Mouse (Mus musculus): Measurements from ENCODE around the gene Uxs1. TPM values are rescaled to one million over a fixed set of nuclear protein-coding genes. Genes with fewer than 3 reads are reported as not detected.

The Uxs1 gene
- polyA plus RNA-seq (2015; fragmentation: Nextera tagmentation; extraction: Ambion mirVana), result 24.6 and 28.8 TPM in 2 replicates

DNA sequence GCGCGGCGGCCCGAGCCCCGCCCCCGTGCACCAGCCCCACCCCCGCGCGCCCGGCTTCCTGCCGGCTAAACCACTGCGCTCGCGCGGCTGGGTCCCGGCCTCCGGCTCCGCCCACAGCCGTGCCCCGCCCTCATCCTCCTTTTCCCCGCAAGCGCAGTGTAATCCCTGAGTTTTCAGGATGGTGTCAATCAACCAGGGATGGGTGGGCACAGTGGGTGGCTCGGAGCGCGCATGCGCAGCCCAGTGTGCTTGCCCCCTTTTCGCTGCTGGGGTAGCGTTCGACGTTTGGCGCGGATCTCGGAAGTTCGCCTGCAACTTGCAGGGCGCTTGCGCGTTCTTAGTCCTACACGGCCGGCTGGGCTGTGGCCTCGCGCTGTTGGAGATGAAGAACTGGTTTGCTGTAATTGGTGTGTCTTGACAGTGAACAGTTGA lies at the start of gene Uxs1:
Gene Uxs1, minus strand, starts transcription at position 38 of the 432 bp plus-strand sequence.
- Histone ChIP-seq H3K4me3 (replicated peaks) (peak within 1 kb of the TSS; percentile 89), H3K27ac (replicated peaks) (peak within 1 kb of the TSS; percentile 84), H3K9me3 (replicated peaks) (no peaks in the 10 kb centered on the region), H3K4me2 (replicated peaks) (peak within 1 kb of the TSS; percentile 87), H3K36me3 (no peaks in the 10 kb centered on the region), H3K9ac (peak within 1 kb of the TSS; percentile 66), H3K4me1 (peaks cover 15% of the 10 kb centered on the region), H3K27me3 (no peaks in the 10 kb centered on the region)
- ATAC-seq (ENCODE audit: insufficient number of reproducible peaks, low FRiP score, low TSS enrichment, low read depth), result peak; percentile 99
- WGBS, result 1% methylated on average over 41 of the region's 41 CpGs

DNA sequence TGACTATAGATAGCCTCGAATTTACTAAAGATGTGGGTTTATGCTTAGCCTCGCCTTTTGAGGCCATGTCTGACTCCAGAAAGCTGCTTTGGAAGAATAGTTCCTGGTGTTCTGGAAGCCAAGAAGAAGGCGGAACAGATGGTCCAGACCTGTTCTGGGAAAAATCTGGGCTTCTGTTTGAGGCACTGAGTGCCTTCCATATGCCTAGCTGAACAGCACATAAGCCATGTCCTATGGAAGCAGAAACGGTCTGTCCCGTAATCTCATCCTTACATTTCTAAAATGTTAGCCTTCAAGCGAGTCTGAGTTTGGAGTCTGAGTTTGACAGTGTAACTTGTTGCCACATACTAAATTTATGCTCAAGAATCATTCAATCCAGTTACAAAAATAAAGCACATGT lies 49.6 kb upstream of the Uxs1 start:
- Histone ChIP-seq H3K9me3 (replicated peaks) (no peaks in the 10 kb centered on the region), H3K4me2 (replicated peaks) (no peak overlapping the region), H3K9ac (no peak overlapping the region), H3K27me3 (no peaks in the 10 kb centered on the region), H3K4me3 (replicated peaks) (no peak overlapping the region), H3K27ac (replicated peaks) (no peak overlapping the region), H3K4me1 (no peaks in the 10 kb centered on the region), H3K36me3 (no peaks in the 10 kb centered on the region)
- 71% methylated on average over 6 of the region's 6 CpGs for WGBS
- no peak for ATAC-seq (ENCODE audit: insufficient number of reproducible peaks, low FRiP score, low TSS enrichment, low read depth)

DNA sequence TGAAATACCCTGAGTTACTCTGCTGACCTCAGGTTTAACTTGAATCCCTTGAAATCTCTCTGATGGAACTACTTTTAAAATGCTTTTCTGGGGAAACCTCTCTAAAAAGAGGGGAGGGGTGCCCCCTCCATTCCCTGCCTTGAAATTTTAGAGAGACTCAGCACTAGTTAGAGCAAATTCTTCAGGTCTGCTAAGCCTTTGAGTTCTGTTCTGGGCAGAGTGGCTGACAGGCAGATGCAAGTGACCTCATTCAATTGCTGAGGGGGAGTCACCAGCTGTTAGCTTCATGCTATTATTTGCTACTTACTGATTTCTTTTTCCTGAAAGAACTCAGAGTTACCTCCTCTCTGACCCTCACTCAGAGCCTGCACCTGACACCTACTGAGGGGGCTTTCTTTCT lies 43.5 kb upstream of the Uxs1 start:
- no peaks in the 10 kb centered on the region for H3K4me1 ChIP-seq
- no peak overlapping the region for H3K9ac ChIP-seq
- no peaks in the 10 kb centered on the region for H3K9me3 ChIP-seq (replicated peaks)
- H3K27me3 ChIP-seq, result no peaks in the 10 kb centered on the region
- H3K36me3 ChIP-seq, result no peaks in the 10 kb centered on the region
- H3K4me2 ChIP-seq (replicated peaks), result no peak overlapping the region
- H3K27ac ChIP-seq (replicated peaks), result no peak overlapping the region
- ATAC-seq (ENCODE audit: insufficient number of reproducible peaks, low FRiP score, low TSS enrichment, low read depth), result no peak
- H3K4me3 ChIP-seq (replicated peaks), result no peak overlapping the region

DNA sequence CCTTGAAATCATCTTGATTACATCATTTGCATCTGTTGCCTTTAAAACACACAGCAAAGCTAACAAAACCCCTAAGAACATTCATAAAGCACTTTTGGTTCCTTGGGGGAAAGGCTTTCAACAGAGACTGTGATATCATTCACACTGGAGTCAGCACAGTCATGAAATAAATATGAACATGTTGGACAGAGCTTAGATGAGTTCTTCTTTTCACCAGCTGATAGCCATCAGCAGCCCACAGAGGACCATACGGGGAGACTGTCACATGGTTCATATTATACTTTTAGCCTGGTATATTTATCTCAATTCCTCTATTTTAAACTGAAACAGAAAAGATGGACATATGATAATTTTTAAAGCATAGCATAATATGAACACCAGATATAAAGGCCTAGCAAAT lies 40.9 kb upstream of the Uxs1 start:
- Histone ChIP-seq H3K27ac (replicated peaks) (no peak overlapping the region), H3K4me3 (replicated peaks) (no peak overlapping the region), H3K4me2 (replicated peaks) (no peak overlapping the region), H3K36me3 (no peaks in the 10 kb centered on the region), H3K27me3 (no peaks in the 10 kb centered on the region), H3K9ac (no peak overlapping the region), H3K9me3 (replicated peaks) (no peaks in the 10 kb centered on the region), H3K4me1 (no peaks in the 10 kb centered on the region)
- ATAC-seq (ENCODE audit: insufficient number of reproducible peaks, low FRiP score, low TSS enrichment, low read depth), result no peak
- 44% methylated on average over 1 of the region's 1 CpGs for WGBS

DNA sequence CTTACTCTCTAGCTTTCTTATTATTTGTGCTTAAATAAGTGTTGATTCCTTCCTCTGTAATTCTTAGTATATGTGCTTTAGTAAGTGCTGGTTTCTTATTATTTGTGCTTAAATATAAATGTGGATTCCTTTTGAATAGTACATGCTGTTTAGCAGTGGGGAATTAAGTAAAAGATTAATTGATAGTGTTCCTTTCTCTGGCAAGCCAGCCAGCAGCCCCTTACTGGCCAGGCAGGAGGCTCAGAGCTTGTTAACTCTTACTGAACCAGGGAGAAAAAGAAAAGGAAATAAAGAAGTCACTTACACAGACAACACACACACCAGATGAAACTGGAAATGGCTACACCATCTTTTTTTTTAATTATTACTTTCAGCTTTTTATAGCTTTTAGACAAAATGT lies 37.2 kb upstream of the Uxs1 start:
- Histone ChIP-seq H3K9ac (no peak overlapping the region), H3K27me3 (no peaks in the 10 kb centered on the region), H3K9me3 (replicated peaks) (no peaks in the 10 kb centered on the region), H3K27ac (replicated peaks) (no peak overlapping the region), H3K4me1 (no peaks in the 10 kb centered on the region), H3K4me2 (replicated peaks) (no peak overlapping the region), H3K4me3 (replicated peaks) (no peak overlapping the region), H3K36me3 (no peaks in the 10 kb centered on the region)
- ATAC-seq (ENCODE audit: insufficient number of reproducible peaks, low FRiP score, low TSS enrichment, low read depth), result no peak

DNA sequence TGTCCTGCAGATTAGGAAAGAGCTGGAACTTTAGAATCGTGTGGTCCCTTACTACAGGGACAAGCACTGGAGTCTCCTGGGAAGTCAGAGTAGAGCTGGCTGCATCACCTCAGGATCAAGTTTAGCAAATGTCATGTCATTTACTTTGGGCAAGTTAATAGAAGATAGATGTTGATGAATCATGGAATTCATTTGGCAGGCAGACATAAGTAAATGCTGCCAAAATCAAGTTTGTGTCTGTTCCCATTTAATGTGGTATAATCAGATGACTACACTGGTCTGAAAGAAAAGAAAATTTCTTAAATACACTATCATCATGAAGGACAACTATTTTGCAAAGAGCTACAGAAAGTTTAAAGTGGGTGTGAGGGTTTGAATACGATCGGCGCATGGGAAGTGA lies 35.0 kb upstream of the Uxs1 start:
- WGBS, result 82% methylated on average over 4 of the region's 4 CpGs
- H3K27me3 ChIP-seq, result no peaks in the 10 kb centered on the region
- H3K9me3 ChIP-seq (replicated peaks), result no peaks in the 10 kb centered on the region
- no peak overlapping the region for H3K9ac ChIP-seq
- H3K27ac ChIP-seq (replicated peaks), result no peak overlapping the region
- no peak overlapping the region for H3K4me2 ChIP-seq (replicated peaks)
- no peaks in the 10 kb centered on the region for H3K4me1 ChIP-seq
- no peaks in the 10 kb centered on the region for H3K36me3 ChIP-seq
- ATAC-seq (ENCODE audit: insufficient number of reproducible peaks, low FRiP score, low TSS enrichment, low read depth), result no peak
- H3K4me3 ChIP-seq (replicated peaks), result no peak overlapping the region

DNA sequence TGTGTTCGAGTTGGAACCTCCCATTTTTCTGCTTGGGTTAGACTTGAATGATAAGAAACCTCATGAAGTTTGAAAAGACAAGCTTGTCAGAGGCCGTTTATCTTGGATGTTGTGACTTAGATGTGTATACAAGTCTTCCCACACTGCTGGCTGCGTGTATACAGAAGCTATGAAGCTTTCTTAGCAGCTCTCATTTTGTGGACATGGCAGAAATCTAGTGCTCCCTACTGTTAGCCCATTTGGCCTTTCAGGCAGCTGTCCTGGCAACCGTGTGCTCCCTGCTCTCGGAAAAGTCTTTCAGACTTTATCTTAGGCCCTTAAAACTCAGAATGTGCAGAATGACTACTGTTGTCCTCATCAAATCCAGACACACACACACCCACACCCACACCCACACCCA lies 31.4 kb upstream of the Uxs1 start:
- no peaks in the 10 kb centered on the region for H3K9me3 ChIP-seq (replicated peaks)
- no peak for ATAC-seq (ENCODE audit: insufficient number of reproducible peaks, low FRiP score, low TSS enrichment, low read depth)
- H3K9ac ChIP-seq, result no peak overlapping the region
- no peak overlapping the region for H3K4me3 ChIP-seq (replicated peaks)
- H3K4me1 ChIP-seq, result no peaks in the 10 kb centered on the region
- WGBS, result 72% methylated on average over 5 of the region's 5 CpGs
- H3K36me3 ChIP-seq, result no peaks in the 10 kb centered on the region
- no peaks in the 10 kb centered on the region for H3K27me3 ChIP-seq
- no peak overlapping the region for H3K4me2 ChIP-seq (replicated peaks)
- H3K27ac ChIP-seq (replicated peaks), result no peak overlapping the region

DNA sequence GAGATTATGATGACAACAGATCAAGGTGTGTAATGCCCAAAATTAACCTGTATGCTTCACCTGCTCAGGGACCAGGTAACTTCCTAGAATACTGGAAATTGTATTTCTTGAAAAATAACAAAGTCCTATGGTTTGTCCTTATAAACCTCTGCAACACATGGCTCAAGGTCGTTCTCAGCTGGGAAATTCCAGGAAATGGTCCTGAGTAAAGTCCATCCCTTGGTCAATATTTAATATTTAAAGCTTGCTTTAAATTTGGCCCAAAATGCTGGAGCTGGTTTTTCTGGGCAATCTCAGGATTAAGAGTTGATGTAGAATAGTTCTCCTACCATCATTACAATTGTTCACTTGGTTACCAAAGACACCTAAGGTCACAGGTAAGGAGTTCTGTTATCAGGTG lies 30.1 kb upstream of the Uxs1 start:
- H3K4me2 ChIP-seq (replicated peaks), result no peak overlapping the region
- 85% methylated on average over 1 of the region's 1 CpGs for WGBS
- H3K27me3 ChIP-seq, result no peaks in the 10 kb centered on the region
- no peaks in the 10 kb centered on the region for H3K9me3 ChIP-seq (replicated peaks)
- no peak overlapping the region for H3K9ac ChIP-seq
- no peaks in the 10 kb centered on the region for H3K36me3 ChIP-seq
- no peak overlapping the region for H3K4me3 ChIP-seq (replicated peaks)
- no peak overlapping the region for H3K27ac ChIP-seq (replicated peaks)
- ATAC-seq (ENCODE audit: insufficient number of reproducible peaks, low FRiP score, low TSS enrichment, low read depth), result no peak
- no peaks in the 10 kb centered on the region for H3K4me1 ChIP-seq

DNA sequence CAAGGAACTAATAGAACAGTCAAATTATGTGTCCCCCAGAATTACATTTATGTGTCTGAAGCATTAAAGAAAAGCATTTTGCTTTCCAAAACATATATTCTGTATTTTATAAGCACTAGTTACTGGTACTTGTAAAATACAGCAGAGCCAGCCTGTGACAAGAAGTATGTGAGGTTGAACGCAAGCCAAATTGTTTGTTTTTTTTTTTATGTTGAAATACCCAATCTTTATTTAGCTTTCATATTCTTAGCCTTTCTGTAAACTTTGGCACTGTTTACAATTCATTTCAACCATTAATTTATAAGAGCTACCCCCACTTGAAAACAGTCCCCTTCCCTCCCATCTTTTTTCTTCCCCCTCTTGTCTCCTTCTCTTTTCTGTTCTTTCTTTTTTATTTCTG lies 28.0 kb upstream of the Uxs1 start:
- no peak overlapping the region for H3K9ac ChIP-seq
- H3K4me2 ChIP-seq (replicated peaks), result no peak overlapping the region
- ATAC-seq (ENCODE audit: insufficient number of reproducible peaks, low FRiP score, low TSS enrichment, low read depth), result no peak
- no peaks in the 10 kb centered on the region for H3K4me1 ChIP-seq
- WGBS, result 78% methylated on average over 1 of the region's 1 CpGs
- H3K27ac ChIP-seq (replicated peaks), result no peak overlapping the region
- no peaks in the 10 kb centered on the region for H3K9me3 ChIP-seq (replicated peaks)
- no peaks in the 10 kb centered on the region for H3K27me3 ChIP-seq
- H3K4me3 ChIP-seq (replicated peaks), result no peak overlapping the region
- no peaks in the 10 kb centered on the region for H3K36me3 ChIP-seq

DNA sequence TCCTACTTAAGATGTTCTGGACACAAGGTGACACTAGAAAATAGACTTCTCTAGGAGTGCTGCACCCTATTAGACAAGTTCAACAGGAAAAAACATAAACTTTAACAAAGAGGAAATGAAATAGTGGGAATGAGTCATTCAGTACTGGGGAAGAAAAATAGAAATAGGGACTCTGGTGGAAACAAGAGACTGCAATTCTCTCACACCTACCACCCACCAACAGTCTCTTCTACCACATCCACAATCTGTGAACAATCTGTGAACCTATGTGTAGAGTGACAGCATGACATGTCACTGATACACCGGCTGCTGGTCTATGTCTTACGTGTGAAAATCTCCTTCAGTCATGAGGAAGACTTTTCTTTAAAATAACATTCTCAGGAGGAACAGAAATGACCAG lies 15.8 kb upstream of the Uxs1 start:
- no peak overlapping the region for H3K4me3 ChIP-seq (replicated peaks)
- H3K27me3 ChIP-seq, result no peaks in the 10 kb centered on the region
- H3K27ac ChIP-seq (replicated peaks), result no peak overlapping the region
- H3K36me3 ChIP-seq, result no peaks in the 10 kb centered on the region
- no peak overlapping the region for H3K9ac ChIP-seq
- H3K4me1 ChIP-seq, result no peaks in the 10 kb centered on the region
- no peaks in the 10 kb centered on the region for H3K9me3 ChIP-seq (replicated peaks)
- 85% methylated on average over 2 of the region's 2 CpGs for WGBS
- no peak overlapping the region for H3K4me2 ChIP-seq (replicated peaks)
- ATAC-seq (ENCODE audit: insufficient number of reproducible peaks, low FRiP score, low TSS enrichment, low read depth), result no peak

DNA sequence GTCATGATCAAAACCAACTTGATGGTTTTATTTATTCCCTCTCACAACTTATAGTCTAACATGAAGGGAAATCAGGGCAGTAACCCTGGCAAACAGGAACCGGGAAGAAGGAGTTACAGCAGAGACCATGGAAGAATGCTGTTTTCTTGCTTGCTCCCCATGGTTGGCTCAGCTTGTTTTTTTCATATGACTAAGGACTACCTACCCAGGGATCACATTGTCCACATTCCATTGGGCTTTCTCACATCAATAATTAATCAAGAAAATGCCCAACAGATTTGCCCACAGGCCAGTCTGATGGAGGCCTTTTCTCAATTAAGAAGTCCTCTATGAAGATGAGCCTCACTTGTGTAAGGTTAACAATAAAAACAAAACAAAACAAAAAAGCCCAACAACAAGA lies 9.6 kb upstream of the Uxs1 start:
- Histone ChIP-seq H3K4me2 (replicated peaks) (no peak overlapping the region), H3K9ac (no peak overlapping the region), H3K36me3 (no peaks in the 10 kb centered on the region), H3K27ac (replicated peaks) (no peak overlapping the region), H3K27me3 (no peaks in the 10 kb centered on the region), H3K4me3 (replicated peaks) (no peak overlapping the region), H3K9me3 (replicated peaks) (no peaks in the 10 kb centered on the region), H3K4me1 (no peaks in the 10 kb centered on the region)
- ATAC-seq (ENCODE audit: insufficient number of reproducible peaks, low FRiP score, low TSS enrichment, low read depth), result no peak
- 85% methylated on average over 1 of the region's 1 CpGs for WGBS

DNA sequence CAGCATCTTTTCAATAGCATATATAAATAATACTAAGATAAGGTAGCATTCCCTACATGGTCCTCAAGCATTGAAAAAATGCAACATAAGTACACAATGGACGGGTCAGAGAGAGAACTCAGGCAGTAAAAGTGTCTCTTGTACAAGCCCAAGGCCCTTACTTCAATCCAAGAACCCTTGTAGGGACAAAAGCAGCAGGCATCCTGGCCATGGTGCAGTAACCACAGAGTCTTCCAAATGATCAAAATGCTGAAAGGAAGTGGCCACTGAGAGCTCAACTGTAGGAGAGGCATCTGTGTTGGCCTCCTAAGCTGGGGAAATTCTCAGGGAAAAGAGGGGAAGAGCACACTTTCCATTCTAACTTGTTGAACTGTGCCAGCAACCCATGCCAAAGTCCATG lies 2.5 kb upstream of the Uxs1 start:
- Histone ChIP-seq H3K4me1 (peaks cover 14% of the 10 kb centered on the region), H3K27me3 (no peaks in the 10 kb centered on the region), H3K36me3 (no peaks in the 10 kb centered on the region), H3K27ac (replicated peaks) (no peak overlapping the region), H3K9ac (no peak overlapping the region), H3K9me3 (replicated peaks) (no peaks in the 10 kb centered on the region), H3K4me2 (replicated peaks) (no peak overlapping the region), H3K4me3 (replicated peaks) (no peak overlapping the region)
- ATAC-seq (ENCODE audit: insufficient number of reproducible peaks, low FRiP score, low TSS enrichment, low read depth), result no peak
- WGBS, result 67% methylated on average over 1 of the region's 1 CpGs
